Comparison of ENCODE assay signal across 8 mouse cellular contexts in the genomic region with DNA sequence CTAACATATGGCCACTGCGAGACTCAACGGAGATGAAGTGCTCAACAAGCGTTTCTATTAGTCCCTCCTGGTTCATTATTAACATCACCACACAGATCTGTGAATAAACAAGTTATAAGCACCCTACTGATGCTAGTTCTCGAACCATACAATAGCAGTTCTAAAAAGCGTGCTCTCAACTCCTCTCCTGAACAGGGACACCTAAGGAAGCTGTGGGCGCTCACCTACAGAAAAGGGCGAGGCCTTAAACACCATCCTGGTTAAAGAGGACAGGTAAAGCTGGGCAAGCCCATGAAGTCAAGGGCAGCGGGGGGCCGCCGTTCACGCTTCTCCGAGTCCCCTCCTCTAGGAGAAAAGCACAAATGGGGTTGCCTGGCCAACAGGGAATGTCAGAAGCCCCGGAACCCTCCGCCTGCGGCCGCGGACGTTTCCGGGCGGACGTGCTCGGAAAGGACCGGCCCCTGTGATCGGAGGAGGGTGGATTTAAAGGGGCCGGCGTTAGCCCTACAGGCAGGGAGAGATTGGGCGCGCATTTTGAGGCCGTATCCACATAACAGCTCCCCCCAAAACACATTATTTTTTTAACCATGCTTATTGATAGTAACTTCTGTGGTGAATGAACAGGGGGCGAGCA. TPM values are rescaled to one million over a fixed set of nuclear protein-coding genes. Genes with fewer than 3 reads are reported as not detected.
DNase-seq lines count a peak whose midpoint lies in the region; ATAC-seq and TF ChIP-seq lines count a peak whose summit lies in the region.

No protein-coding gene starts in this region.

- H3K9me3 ChIP-seq in forebrain, embryonic 14.5 days (replicated peaks; ENCODE audit: control insufficient read depth, low read length) = no peaks in the 10 kb centered on the region
- H3K9me3 ChIP-seq in neural tube, embryonic 14.5 days (ENCODE audit: control insufficient read depth, low read length) = no peaks in the 10 kb centered on the region

- ATAC-seq in forebrain, embryonic 14.5 days = peak; percentile 88
- peak; percentile 94 for ATAC-seq in neural tube, embryonic 14.5 days (ENCODE audit: low read depth)

- under 1% methylated on average over 30 of the region's 30 CpGs for WGBS in forebrain, embryonic 14.5 days
- under 1% methylated on average over 30 of the region's 30 CpGs for WGBS in neural tube, embryonic 14.5 days

- no peak for TF ChIP-seq CTCF in testis, adult 2 months (IDR thresholded peaks at IDR 0.05; ENCODE audit: control insufficient read depth, insufficient read depth, insufficient replicate concordance, low read depth, low read length)

- peak; percentile 50 for TF ChIP-seq POLR2A in testis, adult 2 months (IDR thresholded peaks at IDR 0.05; ENCODE audit: control insufficient read depth, low read depth, low read length)

- no peaks in the 10 kb centered on the region for H3K27me3 ChIP-seq in forebrain, embryonic 14.5 days (replicated peaks; ENCODE audit: control insufficient read depth, insufficient read depth, low read length)
- H3K27me3 ChIP-seq in neural tube, embryonic 14.5 days (ENCODE audit: control insufficient read depth, insufficient read depth, low read length) = no peaks in the 10 kb centered on the region; the same call in 1 of the 2 replicates
- no peaks in the 10 kb centered on the region for H3K27me3 ChIP-seq in testis, adult 2 months (ENCODE audit: control insufficient read depth, insufficient read depth, low read length)

- H3K27ac ChIP-seq in forebrain, embryonic 14.5 days (ENCODE audit: low read depth, low read length) = peak overlapping the region; percentile 16; the same call in 1 of the 2 replicates
- H3K27ac ChIP-seq in neural tube, embryonic 14.5 days (ENCODE audit: low read depth, low read length) = peak overlapping the region; percentile 49; the same call in 1 of the 2 replicates
- peak overlapping the region; percentile 80; the same call in 1 of the 2 replicates for H3K27ac ChIP-seq in testis, adult 2 months (ENCODE audit: control insufficient read depth, insufficient read depth, low read depth, low read length)

- H3K9ac ChIP-seq in forebrain, embryonic 14.5 days (ENCODE audit: low read length) = peak overlapping the region; percentile 72
- H3K9ac ChIP-seq in neural tube, embryonic 14.5 days (replicated peaks; ENCODE audit: low read depth, low read length) = peak overlapping the region; percentile 68

- peak overlapping the region; percentile 60 for H3K4me2 ChIP-seq in forebrain, embryonic 14.5 days (ENCODE audit: low read length)
- H3K4me2 ChIP-seq in neural tube, embryonic 14.5 days (ENCODE audit: low read depth, low read length) = peak overlapping the region; percentile 88

- intact Hi-C loops in heart, postnatal 14 days (cut with DNase I) = no loop called here

- peak; percentile 85 for DNase-seq in ES-CJ7 (ENCODE audit: low read depth, low spot score)
- peak; percentile 86 for DNase-seq in cerebellum, adult 11 months
- DNase-seq in forebrain, embryonic 14.5 days (ENCODE audit: low spot score) = peak; percentile 90
- DNase-seq in heart, postnatal 14 days = peak; percentile 87 to 93
- peak; percentile 77 to 89 for DNase-seq in layer of hippocampus, adult 18-20 months (ENCODE audit: low spot score in 2 of 2)
- peak; percentile 80 to 85 for DNase-seq in lung, adult 18-20 months

- H3K4me1 ChIP-seq in forebrain, embryonic 14.5 days (ENCODE audit: control insufficient read depth, insufficient read depth, low read length) = peaks cover 11% of the 10 kb centered on the region
- H3K4me1 ChIP-seq in neural tube, embryonic 14.5 days (ENCODE audit: control insufficient read depth, insufficient read depth, low read length) = peaks cover 21% of the 10 kb centered on the region
- peaks cover 19% of the 10 kb centered on the region for H3K4me1 ChIP-seq in testis, adult 2 months (ENCODE audit: control insufficient read depth, insufficient read depth, low read length)

- 0 out of 2 replicates have a peak, but pooled peaks cover 3% of the 10 kb centered on the region for H3K36me3 ChIP-seq in forebrain, embryonic 14.5 days (ENCODE audit: control insufficient read depth, insufficient read depth, low read length)
- no peaks in the 10 kb centered on the region for H3K36me3 ChIP-seq in neural tube, embryonic 14.5 days (ENCODE audit: control insufficient read depth, insufficient read depth, low read length)
- H3K36me3 ChIP-seq in testis, adult 2 months (ENCODE audit: control insufficient read depth, insufficient read depth, low read length) = no peaks in the 10 kb centered on the region

- peak overlapping the region; percentile 61 for H3K4me3 ChIP-seq in forebrain, embryonic 14.5 days (ENCODE audit: low read depth, low read length)
- H3K4me3 ChIP-seq in neural tube, embryonic 14.5 days (ENCODE audit: low read depth, low read length) = peak overlapping the region; percentile 58
- H3K4me3 ChIP-seq in testis, adult 2 months (ENCODE audit: control insufficient read depth, low read depth, low read length) = peak overlapping the region; percentile 98

RNA-seq across cellular contexts. Expression of a gene that starts 2.8 kb away (rescaled TPM):
- polyA plus RNA-seq in forebrain, embryonic 14.5 days (2014; fragmentation: Nextera tagmentation; extraction: Ambion mirVana) = 3.2 and 4.8 TPM in 2 replicates
- 10 to 100 TPM; 21.6 to 22.5 TPM for total RNA-seq in heart, postnatal 14 days (2021)
- total RNA-seq in layer of hippocampus, adult 18-20 months (2021) = 1 to 10 TPM; 6.8 to 7.1 TPM
- 4.2 and 4.7 TPM in 2 replicates for polyA plus RNA-seq in neural tube, embryonic 14.5 days (2014; fragmentation: Nextera tagmentation; extraction: Ambion mirVana)
- 10.9 TPM in 2 replicates for polyA plus RNA-seq in testis, adult 2 months (2012; rRNA removed)

RNA-seq across cellular contexts. Expression of a gene that starts 12.4 kb away (rescaled TPM):
- polyA plus RNA-seq in forebrain, embryonic 14.5 days (2014; fragmentation: Nextera tagmentation; extraction: Ambion mirVana) = 126 and 131 TPM in 2 replicates
- total RNA-seq in heart, postnatal 14 days (2021) = 10 to 100 TPM; 60.3 to 64.3 TPM
- total RNA-seq in layer of hippocampus, adult 18-20 months (2021) = 10 to 100 TPM; 90.4 to 93.2 TPM
- 126 and 137 TPM in 2 replicates for polyA plus RNA-seq in neural tube, embryonic 14.5 days (2014; fragmentation: Nextera tagmentation; extraction: Ambion mirVana)
- polyA plus RNA-seq in testis, adult 2 months (2012; rRNA removed) = 301 and 309 TPM in 2 replicates

Comparison
In these comparisons a context has a peak if more than half of its experiments do, and no peak if none do; other contexts are left out.
1. Peak in every context shown above with its lines: DNase-seq, ATAC-seq, H3K4me3 ChIP-seq and H3K27ac ChIP-seq.
2. H3K27ac ChIP-seq: peak in every context shown above with its lines; median percentile 80 in testis, adult 2 months; 49 in neural tube, embryonic 14.5 days; 16 in forebrain, embryonic 14.5 days.